Mouse (Mus musculus) E14TG2a.4 (cell line): ENCODE data around the gene Cela3b.

ENCODE experiments used
- CTCF ChIP-seq: conservative IDR thresholded peaks from 2 replicates; pipeline ENCODE4 v1.5.1; 2014; ENCODE audit warnings: low read length
- NANOG ChIP-seq: IDR thresholded peaks from 2 replicates; pipeline ENCODE4 v1.6.1; 2014; ENCODE audit warnings: borderline replicate concordance, low read length, mixed read lengths

DNA sequence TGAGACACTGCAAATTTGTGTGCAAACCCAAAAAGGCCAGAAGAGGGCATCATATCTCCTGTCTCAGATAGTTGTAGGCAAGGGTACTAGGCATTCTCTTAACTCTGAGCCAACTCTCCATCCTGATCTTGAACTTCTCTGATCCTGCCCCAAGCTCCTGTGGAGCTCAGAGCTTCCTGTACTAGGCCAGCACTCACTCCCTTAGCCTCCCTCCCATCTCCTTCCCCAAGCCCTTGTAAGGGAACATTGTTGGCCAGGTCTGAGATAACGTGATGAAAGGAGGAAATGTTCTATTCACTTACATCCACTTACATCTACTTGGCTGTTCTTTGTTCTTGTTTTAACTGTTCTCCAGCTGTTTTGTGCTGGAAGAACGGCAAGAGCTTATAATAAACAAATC lies 53.6 kb downstream of the Cela3b start:
- TF ChIP-seq CTCF (no peak; the same call in 1 of the 2 replicates), NANOG (no peak)
